Mouse (Mus musculus) liver, embryonic 14.5 days (tissue): ENCODE results near the gene Jarid2. TPM values are rescaled to one million over a fixed set of nuclear protein-coding genes. Genes with fewer than 3 reads are reported as not detected.
"Not testable (repeated sequence)": the region's sequence is repeated elsewhere in the genome, so short reads cannot be mapped to it uniquely, and the experiment has no call there.

ENCODE experiments used
- ATAC-seq: fragments of 200-750 bp; cut with Nextera tagmentation; 2 replicates; pipeline ENCODE4 v1.8.0; 2017; ENCODE audit warnings: moderate number of reproducible peaks, mild to moderate bottlenecking, moderate library complexity; ENCODE audit not compliant: insufficient read depth
- DNase-seq, 3 experiments: peaks; one replicate each; pipeline ENCODE4 v3.0.0-alpha.2; 2012 to 2013; ENCODE audit warnings: low read depth in 3 of 3, low spot score in 3 of 3
- H3K27ac ChIP-seq: fragments of 300-500 bp; sonication (generic); 2 replicates; pipeline ENCODE4 v1.5.1; 2014; ENCODE audit warnings: moderate library complexity, mild to moderate bottlenecking, control low read depth, inconsistent platforms
- H3K27me3 ChIP-seq: fragments of 300-500 bp; sonication (generic); 2 replicates; pipeline ENCODE4 v1.6.1; 2014; ENCODE audit warnings: mild to moderate bottlenecking, low read length, moderate library complexity; ENCODE audit not compliant: control insufficient read depth, insufficient read depth
- H3K36me3 ChIP-seq: fragments of 300-500 bp; sonication (generic); replicated peaks from 2 replicates; pipeline ENCODE4 v1.6.1; 2014; ENCODE audit warnings: low read depth; ENCODE audit not compliant: control insufficient read depth, insufficient read depth
- H3K4me1 ChIP-seq, 2 experiments: fragments of 200-500 bp in 1 of 2; fragments of 300-500 bp in 1 of 2; sonication (generic) in 1 of 2; replicated peaks; 2 replicates each; pipeline ENCODE4 v1.6.1; 2012 to 2014; ENCODE audit warnings: antibody characterized with exemption in 1 of 2, inconsistent platforms in 1 of 2, low read length in 1 of 2; ENCODE audit not compliant: control insufficient read depth in 2 of 2, insufficient read depth in 2 of 2
- H3K4me2 ChIP-seq: fragments of 300-500 bp; sonication (generic); 2 replicates; pipeline ENCODE4 v1.6.1; 2014; ENCODE audit warnings: low read depth, mild to moderate bottlenecking, control low read depth, moderate library complexity
- H3K4me3 ChIP-seq, 2 experiments: fragments of 200-500 bp in 1 of 2; fragments of 300-500 bp in 1 of 2; sonication (generic) in 1 of 2; 2 replicates each; pipeline ENCODE4 v1.5.1; 2012 to 2014; ENCODE audit warnings: low read depth in 2 of 2, low read length in 2 of 2, mild to moderate bottlenecking in 2 of 2, control low read depth in 1 of 2, inconsistent platforms in 1 of 2, moderate library complexity in 1 of 2; ENCODE audit not compliant: insufficient read depth in 1 of 2
- H3K9ac ChIP-seq: fragments of 300-500 bp; sonication (generic); replicated peaks from 2 replicates; pipeline ENCODE4 v1.6.1; 2014; ENCODE audit warnings: mild to moderate bottlenecking, control low read depth, moderate library complexity
- H3K9me3 ChIP-seq: fragments of 300-500 bp; sonication (generic); 2 replicates; pipeline ENCODE4 v1.6.1; 2016; ENCODE audit warnings: low read length, mixed read lengths; ENCODE audit not compliant: control insufficient read depth
- CTCF ChIP-seq: IDR thresholded peaks from 2 replicates; pipeline ENCODE4 v1.5.1; 2016; ENCODE audit warnings: antibody characterized with exemption, low read depth, control low read depth
- EP300 ChIP-seq: IDR thresholded peaks from 2 replicates; pipeline ENCODE4 v1.6.1; 2016; ENCODE audit warnings: antibody characterized with exemption, low read depth
- WGBS: fragments of 180-500 bp; shearing (Covaris S2); extraction: QIAGEN DNeasy Blood & Tissue Kit; methylation state at CpG from one replicate; pipeline ENCODE4 v1.1.7; 2014; ENCODE audit not compliant: insufficient replicate concordance; 5-methylcytosine and 5-hydroxymethylcytosine counted together
- polyA plus RNA-seq, 2 experiments: library from polyadenylated mRNA; depleted of rRNA in 1 of 2; stranded (reverse) in 1 of 2; unstranded in 1 of 2; fragments of >200 nt; fragmentation: Nextera tagmentation in 1 of 2; extraction: Ambion mirVana in 1 of 2; gene quantifications; 2 replicates each; pipeline versions ENCODE4 v1.2.1 to v1.2.3; 2012 to 2014

Jarid2 gene
- polyA plus RNA-seq, 2 experiments = 4.9 to 5.9 TPM

- WGBS = 92% methylated on average over 2 of the region's 2 CpGs
- no peaks in the 10 kb centered on the region for H3K27me3 ChIP-seq
- TF ChIP-seq EP300 (no peak), CTCF (no peak)
- H3K4me2 ChIP-seq = no peak overlapping the region
- no peaks in the 10 kb centered on the region for H3K36me3 ChIP-seq
- no peaks in the 10 kb centered on the region for H3K9me3 ChIP-seq
- H3K4me3 ChIP-seq = no peak overlapping the region
- no peak overlapping the region for H3K27ac ChIP-seq
- ATAC-seq = no peak
- no peaks in the 10 kb centered on the region for H3K4me1 ChIP-seq
- no peak for DNase-seq
- no peak overlapping the region for H3K9ac ChIP-seq
These were observed 122.2 kb downstream of the Jarid2 start for GRCm38 (mm10) chr13:44851426-44851825.

- ATAC-seq (no peak), DNase-seq (no peak)
- H3K9me3 ChIP-seq = no peaks in the 10 kb centered on the region
- H3K4me3 ChIP-seq = no peak overlapping the region
- WGBS = 50% methylated on average over 3 of the region's 3 CpGs
- TF ChIP-seq CTCF = no peak
- no peak for TF ChIP-seq EP300
- H3K27me3 ChIP-seq = no peaks in the 10 kb centered on the region
- no peak overlapping the region for H3K4me2 ChIP-seq
- H3K4me1 ChIP-seq = no peaks in the 10 kb centered on the region
- H3K9ac ChIP-seq = no peak overlapping the region
- no peaks in the 10 kb centered on the region for H3K36me3 ChIP-seq
- no peak overlapping the region for H3K27ac ChIP-seq
These were observed 122.8 kb downstream of the Jarid2 start for GRCm38 (mm10) chr13:44852024-44852423.

- Histone ChIP-seq H3K4me2 (no peak overlapping the region), H3K4me3 (no peak overlapping the region), H3K9ac (no peak overlapping the region), H3K27me3 (no peaks in the 10 kb centered on the region), H3K9me3 (no peaks in the 10 kb centered on the region), H3K27ac (no peak overlapping the region), H3K4me1 (no peaks in the 10 kb centered on the region; a peak in 1 of 4 replicates), H3K36me3 (no peaks in the 10 kb centered on the region)
- DNase-seq (no peak), ATAC-seq (no peak)
- TF ChIP-seq EP300 (no peak), CTCF (no peak)
- 61% methylated on average over 2 of the region's 2 CpGs for WGBS
These were observed 136.3 kb downstream of the Jarid2 start for GRCm38 (mm10) chr13:44865566-44865965.

GRCm38 (mm10) chr13:44868037-44868650 is 138.9 kb downstream of the Jarid2 start:
- no peak overlapping the region for H3K9ac ChIP-seq
- ATAC-seq (no peak), DNase-seq (no peak)
- no peak overlapping the region for H3K4me2 ChIP-seq
- no peak overlapping the region for H3K27ac ChIP-seq
- no peaks in the 10 kb centered on the region for H3K9me3 ChIP-seq
- H3K36me3 ChIP-seq = no peaks in the 10 kb centered on the region
- H3K4me1 ChIP-seq = no peaks in the 10 kb centered on the region
- H3K27me3 ChIP-seq = no peaks in the 10 kb centered on the region
- WGBS = 74% methylated on average over 4 of the region's 4 CpGs
- TF ChIP-seq EP300 = no peak
- TF ChIP-seq CTCF = no peak
- H3K4me3 ChIP-seq = no peak overlapping the region

- DNase-seq = peak; percentile 93 to 97 (median 96)
- not testable (repeated sequence) for H3K9me3 ChIP-seq, H3K9ac ChIP-seq, H3K27me3 ChIP-seq, H3K4me3 ChIP-seq, H3K36me3 ChIP-seq, H3K4me2 ChIP-seq, H3K27ac ChIP-seq, H3K4me1 ChIP-seq
- WGBS = 71% methylated on average over 47 of the region's 47 CpGs
- peak; percentile 100 for ATAC-seq
These were observed 140.3 kb downstream of the Jarid2 start for GRCm38 (mm10) chr13:44869418-44870119.
